Mouse (Mus musculus) spleen, adult 2 months (tissue): Measurements from ENCODE around the gene Fbxo41.

Source experiments
- CTCF ChIP-seq: fragments of 200-500 bp; IDR thresholded peaks from 2 replicates; pipeline ENCODE4 v1.5.1; 2011; ENCODE audit warnings: mild to moderate bottlenecking, inconsistent platforms; ENCODE audit not compliant: insufficient read depth, insufficient read length, insufficient replicate concordance; ENCODE audit errors: extremely low read depth
- POLR2A ChIP-seq: fragments of 200-500 bp; IDR thresholded peaks from 2 replicates; pipeline ENCODE4 v1.6.1; 2011; ENCODE audit warnings: low read depth, low read length, inconsistent platforms

DNA sequence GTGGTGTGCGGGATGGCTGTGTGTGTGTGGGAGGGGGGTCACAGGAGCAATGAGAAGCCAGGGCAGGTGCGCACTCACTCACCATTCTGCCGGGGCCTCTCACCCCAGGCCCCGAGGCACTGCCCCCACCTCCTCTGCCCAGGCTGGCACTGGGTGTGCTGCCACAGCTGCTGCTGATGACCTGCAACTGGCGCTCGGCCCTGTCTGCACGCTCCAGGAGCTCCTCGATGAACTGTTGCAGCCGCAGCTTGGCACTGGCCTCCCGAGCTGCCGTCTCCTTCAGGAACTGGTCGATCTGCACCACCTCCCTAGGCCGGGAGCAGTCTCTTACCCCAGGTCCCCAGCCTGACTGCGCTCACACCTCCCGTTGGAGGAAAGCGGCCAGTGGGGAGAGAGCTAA is 22.1 kb downstream of the Fbxo41 start:
- TF ChIP-seq POLR2A (no peak), CTCF (no peak)
